Mouse (Mus musculus): ENCODE results near the gene Lrrc1. TPM values are rescaled to one million over a fixed set of nuclear protein-coding genes. Genes with fewer than 3 reads are reported as not detected.
A peak's percentile ranks its signal among the peaks of the same experiment; 100 is the strongest.

Gene Lrrc1
- polyA plus RNA-seq, 1 experiment from 2014 or later = 4.9 TPM

GRCm38 (mm10) chr9:77437131-77437530 is 107.5 kb downstream of the Lrrc1 start:
- DNase-seq (ENCODE audit: low spot score) = no peak
- H3K27me3 ChIP-seq (ENCODE audit: low read depth, poor library complexity, severe bottlenecking) = no peaks in the 10 kb centered on the region
- no peak overlapping the region for H3K4me3 ChIP-seq
- 95% methylated on average over 6 of the region's 6 CpGs for WGBS
- no peaks in the 10 kb centered on the region for H3K9me3 ChIP-seq (replicated peaks)
- no peak overlapping the region for H3K27ac ChIP-seq
- H3K36me3 ChIP-seq = peaks cover 15% of the 10 kb centered on the region
- 0 out of 2 replicates have a peak, but pooled peaks cover 5% of the 10 kb centered on the region for H3K4me1 ChIP-seq

GRCm38 (mm10) chr9:77434965-77435364 is 109.7 kb downstream of the Lrrc1 start:
- Histone ChIP-seq H3K27me3 (ENCODE audit: low read depth, poor library complexity, severe bottlenecking) (no peaks in the 10 kb centered on the region), H3K36me3 (peaks cover 17% of the 10 kb centered on the region), H3K4me3 (no peak overlapping the region), H3K4me1 (0 out of 2 replicates have a peak, but pooled peaks cover 11% of the 10 kb centered on the region), H3K27ac (no peak overlapping the region), H3K9me3 (replicated peaks) (no peaks in the 10 kb centered on the region)
- no peak for DNase-seq (ENCODE audit: low spot score)
- WGBS = 82% methylated on average over 12 of the region's 12 CpGs

DNA sequence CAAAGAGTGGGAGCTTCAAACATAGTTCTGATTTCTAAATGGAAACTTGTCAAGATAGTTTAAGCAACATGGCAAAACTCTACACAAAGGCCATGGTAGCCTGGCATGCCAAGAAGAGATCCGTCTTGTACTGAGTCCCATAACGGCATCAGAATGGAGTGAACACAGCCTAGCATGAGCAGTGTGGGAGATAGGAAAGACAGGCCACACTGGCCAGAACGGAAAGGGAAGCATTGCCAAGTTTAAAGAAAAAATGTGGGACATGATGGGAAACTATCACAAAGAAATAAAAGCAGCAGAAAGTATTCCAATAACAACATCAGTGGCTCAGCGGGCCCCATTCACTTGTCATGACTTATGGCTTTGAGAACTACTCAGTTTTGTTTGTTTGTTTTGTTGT is 111.2 kb downstream of the Lrrc1 start:
- peaks cover 17% of the 10 kb centered on the region for H3K36me3 ChIP-seq
- WGBS = 93% methylated on average over 4 of the region's 4 CpGs
- no peaks in the 10 kb centered on the region for H3K9me3 ChIP-seq (replicated peaks)
- H3K4me1 ChIP-seq = peaks cover 15% of the 10 kb centered on the region
- H3K27me3 ChIP-seq (ENCODE audit: low read depth, poor library complexity, severe bottlenecking) = no peaks in the 10 kb centered on the region
- no peak for DNase-seq (ENCODE audit: low spot score)
- H3K27ac ChIP-seq = no peak overlapping the region
- H3K4me3 ChIP-seq = no peak overlapping the region

- DNase-seq (ENCODE audit: low spot score) = no peak
Measured at GRCm38 (mm10) chr9:77432030-77432429, 112.6 kb downstream of the Lrrc1 start.

GRCm38 (mm10) chr9:77430413-77431087 is 114.1 kb downstream of the Lrrc1 start:
- Histone ChIP-seq H3K4me3 (no peak overlapping the region), H3K4me1 (peaks cover 40% of the 10 kb centered on the region), H3K27ac (peak overlapping the region; percentile 14; the same call in 1 of the 2 replicates), H3K27me3 (ENCODE audit: low read depth, poor library complexity, severe bottlenecking) (no peaks in the 10 kb centered on the region), H3K9me3 (replicated peaks) (no peaks in the 10 kb centered on the region), H3K36me3 (peaks cover 12% of the 10 kb centered on the region)
- no peak for DNase-seq (ENCODE audit: low spot score)
- 83% methylated on average over 9 of the region's 9 CpGs for WGBS

More at GRCm38 (mm10) chr9:77432030-77432429, 112.6 kb downstream of the Lrrc1 start:
- WGBS = 76% methylated on average over 17 of the region's 17 CpGs
- H3K4me3 ChIP-seq = no peak overlapping the region
- H3K9me3 ChIP-seq (replicated peaks) = no peaks in the 10 kb centered on the region
- no peak overlapping the region for H3K27ac ChIP-seq
- H3K27me3 ChIP-seq (ENCODE audit: low read depth, poor library complexity, severe bottlenecking) = no peaks in the 10 kb centered on the region
- H3K36me3 ChIP-seq = peaks cover 12% of the 10 kb centered on the region
- H3K4me1 ChIP-seq = peaks cover 29% of the 10 kb centered on the region

- H3K36me3 ChIP-seq = peaks cover 10% of the 10 kb centered on the region
- no peaks in the 10 kb centered on the region for H3K27me3 ChIP-seq (ENCODE audit: low read depth, poor library complexity, severe bottlenecking)
- DNase-seq (ENCODE audit: low spot score) = no peak
- H3K9me3 ChIP-seq (replicated peaks) = no peaks in the 10 kb centered on the region
- no peak overlapping the region for H3K4me3 ChIP-seq
- H3K27ac ChIP-seq = peak overlapping the region; percentile 14; the same call in 1 of the 2 replicates
- peaks cover 38% of the 10 kb centered on the region for H3K4me1 ChIP-seq
- WGBS = 77% methylated on average over 11 of the region's 11 CpGs
Measured at GRCm38 (mm10) chr9:77429230-77430015, 115.2 kb downstream of the Lrrc1 start.

GRCm38 (mm10) chr9:77428748-77429140 is 115.9 kb downstream of the Lrrc1 start:
- 89% methylated on average over 8 of the region's 8 CpGs for WGBS
- DNase-seq (ENCODE audit: low spot score) = no peak
- no peaks in the 10 kb centered on the region for H3K9me3 ChIP-seq (replicated peaks)
- H3K4me3 ChIP-seq = no peak overlapping the region
- H3K27ac ChIP-seq = no peak overlapping the region
- H3K4me1 ChIP-seq = peaks cover 38% of the 10 kb centered on the region
- peaks cover 7% of the 10 kb centered on the region for H3K36me3 ChIP-seq
- H3K27me3 ChIP-seq (ENCODE audit: low read depth, poor library complexity, severe bottlenecking) = no peaks in the 10 kb centered on the region

GRCm38 (mm10) chr9:77428115-77428747 is 116.4 kb downstream of the Lrrc1 start:
- no peaks in the 10 kb centered on the region for H3K27me3 ChIP-seq (ENCODE audit: low read depth, poor library complexity, severe bottlenecking)
- 45% methylated on average over 14 of the region's 14 CpGs for WGBS
- no peaks in the 10 kb centered on the region for H3K9me3 ChIP-seq (replicated peaks)
- peaks cover 38% of the 10 kb centered on the region for H3K4me1 ChIP-seq
- H3K36me3 ChIP-seq = peaks cover 7% of the 10 kb centered on the region
- peak overlapping the region; percentile 43 for H3K4me3 ChIP-seq
- DNase-seq (ENCODE audit: low spot score) = no peak
- H3K27ac ChIP-seq = peak overlapping the region; percentile 77

- H3K9me3 ChIP-seq (replicated peaks) = no peaks in the 10 kb centered on the region
- H3K4me3 ChIP-seq = peak overlapping the region; percentile 43
- H3K27me3 ChIP-seq (ENCODE audit: low read depth, poor library complexity, severe bottlenecking) = no peaks in the 10 kb centered on the region
- peaks cover 7% of the 10 kb centered on the region for H3K36me3 ChIP-seq
- peaks cover 38% of the 10 kb centered on the region for H3K4me1 ChIP-seq
- peak; percentile 59 for DNase-seq (ENCODE audit: low spot score)
- peak overlapping the region; percentile 77 for H3K27ac ChIP-seq
- 19% methylated on average over 23 of the region's 23 CpGs for WGBS
Measured at GRCm38 (mm10) chr9:77427292-77428114, 117.2 kb downstream of the Lrrc1 start.

DNA sequence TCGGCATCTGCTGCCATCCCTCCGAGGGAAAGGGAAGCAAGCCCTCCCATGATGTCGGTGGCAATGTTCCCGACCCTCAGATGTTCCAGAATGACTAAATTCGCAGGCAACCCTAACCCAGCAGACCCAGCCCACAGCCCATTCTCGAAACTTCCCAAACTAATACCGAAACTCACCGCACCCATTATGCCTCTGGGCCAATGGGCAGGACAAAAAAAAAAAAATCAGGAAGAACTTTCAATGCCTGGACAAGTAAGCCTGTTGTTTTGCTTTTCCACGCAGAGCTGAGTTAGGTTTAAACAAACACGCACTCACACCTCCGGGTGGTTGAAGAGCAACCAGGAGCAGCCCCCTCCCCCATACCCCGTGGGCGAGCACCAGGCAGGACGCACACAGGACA is 118.6 kb downstream of the Lrrc1 start:
- WGBS = 68% methylated on average over 14 of the region's 14 CpGs
- H3K27ac ChIP-seq = no peak overlapping the region
- 0 out of 2 replicates have a peak, but pooled peaks cover 1% of the 10 kb centered on the region for H3K36me3 ChIP-seq
- H3K9me3 ChIP-seq (replicated peaks) = no peaks in the 10 kb centered on the region
- H3K4me3 ChIP-seq = no peak overlapping the region
- H3K27me3 ChIP-seq (ENCODE audit: low read depth, poor library complexity, severe bottlenecking) = no peaks in the 10 kb centered on the region
- peaks cover 38% of the 10 kb centered on the region for H3K4me1 ChIP-seq
- no peak for DNase-seq (ENCODE audit: low spot score)

- 95% methylated on average over 4 of the region's 4 CpGs for whole genome bisulfite sequencing
- Histone ChIP-seq H3K9me3 (replicated peaks) (no peaks in the 10 kb centered on the region), H3K4me3 (no peak overlapping the region), H3K27me3 (ENCODE audit: low read depth, poor library complexity, severe bottlenecking) (no peaks in the 10 kb centered on the region), H3K27ac (no peak overlapping the region), H3K36me3 (no peaks in the 10 kb centered on the region), H3K4me1 (peaks cover 38% of the 10 kb centered on the region)
- no peak for DNase-seq (ENCODE audit: low spot score)
Measured at GRCm38 (mm10) chr9:77425553-77425952, 119.1 kb downstream of the Lrrc1 start.

- Histone ChIP-seq H3K36me3 (no peaks in the 10 kb centered on the region), H3K4me1 (no peaks in the 10 kb centered on the region), H3K27me3 (ENCODE audit: low read depth, poor library complexity, severe bottlenecking) (no peaks in the 10 kb centered on the region), H3K27ac (no peak overlapping the region), H3K9me3 (replicated peaks) (no peaks in the 10 kb centered on the region), H3K4me3 (no peak overlapping the region)
- WGBS = 93% methylated on average over 4 of the region's 4 CpGs
- no peak for DNase-seq (ENCODE audit: low spot score)
Measured at GRCm38 (mm10) chr9:77420200-77420585, 124.5 kb downstream of the Lrrc1 start.

Data from limb, embryonic 10.5 days (tissue).